Mouse (Mus musculus) heart, embryonic 12.5 days (tissue): ENCODE measurements around the gene Acvrl1. TPM values are rescaled to one million over a fixed set of nuclear protein-coding genes. Genes with fewer than 3 reads are reported as not detected.

Source experiments
- ATAC-seq: fragments of 200-750 bp; cut with Nextera tagmentation; 2 replicates; pipeline ENCODE4 v1.8.0; 2017; ENCODE audit warnings: moderate TSS enrichment, moderate library complexity; ENCODE audit not compliant: insufficient number of reproducible peaks, low FRiP score
- H3K27ac ChIP-seq: fragments of 300-500 bp; sonication (generic); 2 replicates; pipeline ENCODE4 v1.5.1; 2016; ENCODE audit warnings: mild to moderate bottlenecking, moderate library complexity; ENCODE audit not compliant: poor library complexity, severe bottlenecking
- H3K27me3 ChIP-seq: fragments of 300-500 bp; sonication (generic); replicated peaks from 2 replicates; pipeline ENCODE4 v1.6.1; 2016; ENCODE audit warnings: mild to moderate bottlenecking, moderate library complexity
- H3K36me3 ChIP-seq: fragments of 300-500 bp; sonication (generic); 2 replicates; pipeline ENCODE4 v1.6.1; 2016; ENCODE audit warnings: mild to moderate bottlenecking, moderate library complexity
- H3K4me1 ChIP-seq: fragments of 300-500 bp; sonication (generic); replicated peaks from 2 replicates; pipeline ENCODE4 v1.6.1; 2016; ENCODE audit warnings: mild to moderate bottlenecking
- H3K4me2 ChIP-seq: fragments of 300-500 bp; sonication (generic); 2 replicates; pipeline ENCODE4 v1.6.1; 2016; ENCODE audit warnings: mild to moderate bottlenecking, moderate library complexity
- H3K4me3 ChIP-seq: fragments of 300-500 bp; sonication (generic); 2 replicates; pipeline ENCODE4 v1.5.1; 2016; ENCODE audit warnings: mild to moderate bottlenecking
- H3K9ac ChIP-seq: fragments of 300-500 bp; sonication (generic); 2 replicates; pipeline ENCODE4 v1.6.1; 2016; ENCODE audit warnings: mild to moderate bottlenecking, moderate library complexity
- H3K9me3 ChIP-seq: fragments of 300-500 bp; sonication (generic); replicated peaks from 2 replicates; pipeline ENCODE4 v1.6.1; 2016; ENCODE audit warnings: mild to moderate bottlenecking, moderate library complexity
- WGBS: fragments of 180-500 bp; shearing (Covaris S2); methylation state at CpG from one replicate; pipeline ENCODE4 v1.1.7; 2016; 5-methylcytosine and 5-hydroxymethylcytosine counted together
- polyA plus RNA-seq: library from polyadenylated mRNA; unstranded; fragments of >200 nt; fragmentation: Nextera tagmentation; extraction: Ambion mirVana; gene quantifications from 2 replicates; pipeline ENCODE4 v1.2.1, GENCODE M21; 2016

Acvrl1 gene
- polyA plus RNA-seq, 1 experiment from 2014 or later: 3.1 TPM

GRCm38 (mm10) chr15:101154700-101155616, 26.6 kb downstream of the Acvrl1 start:
- peaks cover 10% of the 10 kb centered on the region for H3K9me3 ChIP-seq
- H3K4me2 ChIP-seq: no peak overlapping the region
- no peak overlapping the region for H3K4me3 ChIP-seq
- 0 out of 2 replicates have a peak, but pooled peaks cover 3% of the 10 kb centered on the region for H3K4me1 ChIP-seq
- peak; percentile 53 for ATAC-seq
- no peaks in the 10 kb centered on the region for H3K27me3 ChIP-seq
- WGBS: 72% methylated on average over 7 of the region's 7 CpGs
- no peak overlapping the region for H3K9ac ChIP-seq
- H3K36me3 ChIP-seq: no peaks in the 10 kb centered on the region
- H3K27ac ChIP-seq: no peak overlapping the region

- Histone ChIP-seq H3K36me3 (no peaks in the 10 kb centered on the region), H3K9me3 (peaks cover 10% of the 10 kb centered on the region), H3K4me2 (no peak overlapping the region), H3K27me3 (no peaks in the 10 kb centered on the region), H3K9ac (no peak overlapping the region), H3K27ac (no peak overlapping the region), H3K4me1 (peaks cover 34% of the 10 kb centered on the region), H3K4me3 (no peak overlapping the region)
- 29% methylated on average over 1 of the region's 1 CpGs for WGBS
- ATAC-seq: no peak
Observed at GRCm38 (mm10) chr15:101160128-101160527, 31.8 kb downstream of the Acvrl1 start.

- ATAC-seq: no peak
- Histone ChIP-seq H3K27ac (no peak overlapping the region), H3K4me3 (no peak overlapping the region)
Observed at GRCm38 (mm10) chr15:101160591-101160990, 32.3 kb downstream of the Acvrl1 start.

GRCm38 (mm10) chr15:101161534-101161933, 33.2 kb downstream of the Acvrl1 start:
- Histone ChIP-seq H3K4me3 (no peak overlapping the region), H3K4me1 (peaks cover 41% of the 10 kb centered on the region), H3K27ac (no peak overlapping the region), H3K9ac (no peak overlapping the region), H3K9me3 (peaks cover 7% of the 10 kb centered on the region), H3K4me2 (no peak overlapping the region), H3K27me3 (0 out of 2 replicates have a peak, but pooled peaks cover 3% of the 10 kb centered on the region), H3K36me3 (no peaks in the 10 kb centered on the region)
- ATAC-seq: no peak
- WGBS: 80% methylated on average over 7 of the region's 7 CpGs

More at GRCm38 (mm10) chr15:101160591-101160990, 32.3 kb downstream of the Acvrl1 start:
- Histone ChIP-seq H3K4me1 (peaks cover 36% of the 10 kb centered on the region), H3K9me3 (peaks cover 10% of the 10 kb centered on the region), H3K4me2 (no peak overlapping the region), H3K27me3 (0 out of 2 replicates have a peak, but pooled peaks cover under 1% of the 10 kb centered on the region), H3K9ac (no peak overlapping the region), H3K36me3 (no peaks in the 10 kb centered on the region)
- WGBS: 30% methylated on average over 7 of the region's 7 CpGs

- H3K4me2 ChIP-seq: 0 out of 2 replicates have a peak overlapping the region, but pooled peaks have one; percentile 0
- peaks cover 41% of the 10 kb centered on the region for H3K4me1 ChIP-seq
Observed at GRCm38 (mm10) chr15:101163056-101163458, 34.7 kb downstream of the Acvrl1 start.

GRCm38 (mm10) chr15:101163854-101164253, 35.5 kb downstream of the Acvrl1 start:
- Histone ChIP-seq H3K27ac (no peak overlapping the region), H3K4me3 (no peak overlapping the region), H3K4me1 (peaks cover 41% of the 10 kb centered on the region), H3K27me3 (0 out of 2 replicates have a peak, but pooled peaks cover 5% of the 10 kb centered on the region), H3K4me2 (no peak overlapping the region), H3K9me3 (no peaks in the 10 kb centered on the region), H3K9ac (0 out of 2 replicates have a peak overlapping the region, but pooled peaks have one; percentile 43), H3K36me3 (no peaks in the 10 kb centered on the region)
- ATAC-seq: no peak
- 47% methylated on average over 5 of the region's 5 CpGs for WGBS

More at GRCm38 (mm10) chr15:101163056-101163458, 34.7 kb downstream of the Acvrl1 start:
- no peak for ATAC-seq
- Histone ChIP-seq H3K27me3 (0 out of 2 replicates have a peak, but pooled peaks cover 3% of the 10 kb centered on the region), H3K9me3 (no peaks in the 10 kb centered on the region), H3K27ac (no peak overlapping the region), H3K9ac (0 out of 2 replicates have a peak overlapping the region, but pooled peaks have one; percentile 27), H3K4me3 (no peak overlapping the region), H3K36me3 (no peaks in the 10 kb centered on the region)
- 31% methylated on average over 15 of the region's 15 CpGs for WGBS

GRCm38 (mm10) chr15:101164291-101164690, 36.0 kb downstream of the Acvrl1 start:
- no peak overlapping the region for H3K4me3 ChIP-seq
- H3K4me2 ChIP-seq: no peak overlapping the region
- ATAC-seq: no peak
- 52% methylated on average over 5 of the region's 5 CpGs for WGBS
- no peak overlapping the region for H3K27ac ChIP-seq
- no peaks in the 10 kb centered on the region for H3K36me3 ChIP-seq
- peaks cover 41% of the 10 kb centered on the region for H3K4me1 ChIP-seq
- no peak overlapping the region; the same call in 1 of the 2 replicates for H3K9ac ChIP-seq
- no peaks in the 10 kb centered on the region for H3K9me3 ChIP-seq
- 0 out of 2 replicates have a peak, but pooled peaks cover 5% of the 10 kb centered on the region for H3K27me3 ChIP-seq

- H3K36me3 ChIP-seq: no peaks in the 10 kb centered on the region
- H3K4me1 ChIP-seq: peaks cover 32% of the 10 kb centered on the region
- no peak overlapping the region for H3K4me3 ChIP-seq
- no peak overlapping the region for H3K27ac ChIP-seq
- no peaks in the 10 kb centered on the region for H3K9me3 ChIP-seq
- ATAC-seq: no peak
- no peak overlapping the region for H3K4me2 ChIP-seq
- 0 out of 2 replicates have a peak, but pooled peaks cover 5% of the 10 kb centered on the region for H3K27me3 ChIP-seq
- WGBS: 55% methylated on average over 16 of the region's 16 CpGs
- peak overlapping the region; percentile 22; the same call in 1 of the 2 replicates for H3K9ac ChIP-seq
Observed at GRCm38 (mm10) chr15:101165658-101166437, 37.5 kb downstream of the Acvrl1 start.

- H3K27ac ChIP-seq: no peak overlapping the region
- WGBS: 65% methylated on average over 11 of the region's 11 CpGs
- 0 out of 2 replicates have a peak, but pooled peaks cover 5% of the 10 kb centered on the region for H3K27me3 ChIP-seq
- H3K4me1 ChIP-seq: peaks cover 29% of the 10 kb centered on the region
- H3K9me3 ChIP-seq: no peaks in the 10 kb centered on the region
- H3K9ac ChIP-seq: no peak overlapping the region
- no peak overlapping the region for H3K4me2 ChIP-seq
- no peaks in the 10 kb centered on the region for H3K36me3 ChIP-seq
- no peak for ATAC-seq
- no peak overlapping the region for H3K4me3 ChIP-seq
Observed at GRCm38 (mm10) chr15:101167553-101167952, 39.2 kb downstream of the Acvrl1 start.

- Histone ChIP-seq H3K27ac (no peak overlapping the region), H3K9ac (no peak overlapping the region), H3K4me2 (no peak overlapping the region), H3K4me1 (peaks cover 14% of the 10 kb centered on the region), H3K9me3 (no peaks in the 10 kb centered on the region), H3K4me3 (no peak overlapping the region), H3K36me3 (no peaks in the 10 kb centered on the region), H3K27me3 (0 out of 2 replicates have a peak, but pooled peaks cover 5% of the 10 kb centered on the region)
- WGBS: 68% methylated on average over 5 of the region's 5 CpGs
- no peak for ATAC-seq
Observed at GRCm38 (mm10) chr15:101169910-101170309, 41.6 kb downstream of the Acvrl1 start.
